Mouse (Mus musculus): Measurements from ENCODE around the gene Zfp692. TPM values are rescaled to one million over a fixed set of nuclear protein-coding genes. Genes with fewer than 3 reads are reported as not detected.
"Not testable (repeated sequence)": the region's sequence is repeated elsewhere in the genome, so short reads cannot be mapped to it uniquely, and the experiment has no call there.

Zfp692 gene
- total RNA-seq, 2 experiments from 2014 or later = 4.1 to 5.0 TPM

- no peak overlapping the region for H3K27ac ChIP-seq
- no peak for DNase-seq
- intact Hi-C loops (cut with DNase I) = loop anchor here (10.0 kb wide), 1 partner anchor 344 kb away; the partner anchor contains the start of gene Olfr323
- no peak for TF ChIP-seq CTCF (IDR thresholded peaks at IDR 0.05)
- no peak overlapping the region for H3K4me3 ChIP-seq
Measured at GRCm38 (mm10) chr11:58290812-58291211, 16.1 kb upstream of the Zfp692 start.

DNA sequence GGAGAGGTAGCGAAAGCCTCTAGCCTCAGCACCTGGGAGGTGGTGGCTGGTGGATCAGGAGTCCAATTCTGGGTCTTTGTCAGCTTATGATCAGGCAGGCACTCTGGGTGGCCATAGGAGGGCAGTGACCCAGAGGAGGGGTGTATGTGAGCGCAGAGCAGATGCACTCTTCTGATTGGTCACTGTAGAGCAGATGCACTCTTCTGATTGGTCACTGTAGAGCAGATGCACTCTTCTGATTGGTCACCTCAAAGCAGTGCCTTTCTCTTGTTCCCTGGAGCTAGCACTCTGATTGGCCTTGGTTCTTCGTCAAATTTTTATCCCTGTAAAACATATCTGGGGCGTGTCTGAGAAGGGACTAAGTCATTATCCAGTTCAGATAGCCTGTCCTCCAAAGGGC is 14.1 kb upstream of the Zfp692 start:
- intact Hi-C loops (cut with DNase I) = loop anchor here (10.0 kb wide), 1 partner anchor 342 kb away; the partner anchor contains the start of gene Olfr323

GRCm38 (mm10) chr11:58297396-58297795 is 9.5 kb upstream of the Zfp692 start:
- intact Hi-C loops (cut with DNase I) = loop anchor here (10.0 kb wide), 1 partner anchor 337 kb away; the partner anchor contains the start of gene Olfr323
- no peak for DNase-seq
- TF ChIP-seq CTCF (IDR thresholded peaks at IDR 0.05) = no peak
- H3K4me3 ChIP-seq = no peak overlapping the region
- H3K27ac ChIP-seq = no peak overlapping the region

More for the DNA sequence above, 14.1 kb upstream of the Zfp692 start:
- TF ChIP-seq CTCF (IDR thresholded peaks at IDR 0.05) = no peak
- Histone ChIP-seq H3K4me3 (no peak overlapping the region), H3K27ac (no peak overlapping the region)
- DNase-seq = no peak

- Histone ChIP-seq H3K4me3 (peak overlapping the region; percentile 87), H3K27ac (peak overlapping the region; percentile 89)
- peak; percentile 63 for DNase-seq
- TF ChIP-seq CTCF (IDR thresholded peaks at IDR 0.05) = peak; percentile 77
- intact Hi-C loops (cut with DNase I) = loop anchor here (5.0 kb wide), 1 partner anchor 74 kb away; no protein-coding TSS in a partner anchor
Measured at GRCm38 (mm10) chr11:58301057-58301456, 5.8 kb upstream of the Zfp692 start.

DNA sequence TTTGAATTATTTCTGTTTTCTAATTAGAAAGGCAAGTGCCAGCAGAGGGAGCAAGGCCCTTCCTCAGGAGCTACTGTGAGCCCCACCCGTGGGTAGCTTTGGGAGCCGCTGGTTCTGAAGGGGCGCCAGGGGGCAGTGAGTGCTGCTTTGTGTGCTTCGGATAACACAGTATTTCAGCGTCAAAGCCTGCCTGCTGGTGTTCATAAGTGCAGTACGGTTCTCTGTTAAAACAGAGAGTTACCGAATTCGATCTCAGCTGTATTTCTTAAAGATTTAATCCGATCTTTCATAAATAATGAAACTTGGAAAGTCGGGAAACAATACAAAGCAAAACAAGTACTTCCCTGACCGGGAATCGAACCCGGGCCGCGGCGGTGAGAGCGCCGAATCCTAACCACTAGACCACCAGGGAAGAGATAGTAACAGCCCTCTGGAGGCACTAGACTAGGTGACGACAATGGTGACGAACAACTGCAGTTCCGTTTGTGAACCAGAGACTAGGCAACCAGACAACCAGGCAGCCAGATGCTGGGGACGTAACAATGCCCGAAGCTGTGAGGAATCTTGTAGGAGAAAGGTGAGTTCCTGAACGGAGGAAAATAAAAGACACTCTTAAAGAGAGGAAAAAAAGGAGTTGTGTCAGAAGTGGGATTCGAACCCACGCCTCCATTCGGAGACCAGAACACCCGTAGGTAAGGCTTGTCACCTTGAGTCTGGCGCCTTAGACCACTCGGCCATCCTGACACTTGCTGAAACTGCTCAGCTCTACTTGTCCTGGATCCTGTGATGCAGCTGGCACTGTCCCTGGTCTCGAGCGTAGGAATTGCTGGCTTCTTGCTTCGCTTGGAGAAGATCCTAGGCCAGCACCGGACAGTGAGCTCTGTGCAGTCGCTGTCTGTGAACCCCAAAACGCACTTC is 4.8 kb upstream of the Zfp692 start:
- intact Hi-C loops (cut with DNase I) = loop anchor here (1.0 to 5.0 kb wide), 3 partner anchors 28 to 131 kb away; partner anchors contain the start of genes Mrpl22, Sh3bp5l and Zfp672

GRCm38 (mm10) chr11:58302774-58303445 is 4.0 kb upstream of the Zfp692 start:
- H3K4me3 ChIP-seq = peak overlapping the region; percentile 87
- no peak for DNase-seq
- intact Hi-C loops (cut with DNase I) = loop anchor here (1.0 to 5.0 kb wide), 3 partner anchors 27 to 132 kb away; partner anchors contain the start of genes Mrpl22, Sh3bp5l and Zfp672
- peak overlapping the region; percentile 89 for H3K27ac ChIP-seq
- TF ChIP-seq CTCF (IDR thresholded peaks at IDR 0.05) = no peak

More for the DNA sequence above, 4.8 kb upstream of the Zfp692 start:
- Histone ChIP-seq H3K4me3 (peak overlapping the region; percentile 87), H3K27ac (peak overlapping the region; percentile 89)
- peak; percentile 93 for DNase-seq
- TF ChIP-seq CTCF (IDR thresholded peaks at IDR 0.05) = peak; percentile 94; the same call in 1 of the 2 replicates

DNA sequence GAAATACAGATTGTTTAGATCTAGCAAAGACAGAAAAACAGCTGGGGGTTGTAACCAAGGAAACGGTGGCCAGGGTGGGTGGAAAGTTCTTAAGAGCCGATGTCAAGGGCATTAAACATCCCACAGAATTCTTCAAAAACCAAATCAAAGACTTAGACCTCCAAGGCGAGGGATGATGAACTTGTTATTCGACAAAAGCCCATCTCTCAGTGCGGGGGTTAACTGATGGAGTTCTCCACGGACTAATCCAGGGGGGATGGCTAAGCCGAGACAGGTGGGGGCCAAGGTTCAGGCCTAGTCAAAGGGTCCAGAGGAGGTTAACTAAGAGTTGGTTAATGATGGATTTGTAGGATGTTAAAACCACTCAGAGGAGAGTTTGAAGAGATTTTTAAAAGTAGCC is 3.3 kb upstream of the Zfp692 start:
- intact Hi-C loops (cut with DNase I) = loop anchor here (2.0 to 5.0 kb wide), 2 partner anchors 76 to 133 kb away; partner anchors contain the start of gene Mrpl22
- no peak for DNase-seq
- TF ChIP-seq CTCF (IDR thresholded peaks at IDR 0.05) = no peak
- peak overlapping the region; percentile 89; the same call in 1 of the 2 replicates for H3K27ac ChIP-seq
- peak overlapping the region; percentile 87 for H3K4me3 ChIP-seq

- H3K27ac ChIP-seq; DNase-seq; intact Hi-C loops (cut with DNase I); H3K4me3 ChIP-seq: not testable (repeated sequence)
Measured at GRCm38 (mm10) chr11:58305299-58305698, 1.6 kb upstream of the Zfp692 start.

DNA sequence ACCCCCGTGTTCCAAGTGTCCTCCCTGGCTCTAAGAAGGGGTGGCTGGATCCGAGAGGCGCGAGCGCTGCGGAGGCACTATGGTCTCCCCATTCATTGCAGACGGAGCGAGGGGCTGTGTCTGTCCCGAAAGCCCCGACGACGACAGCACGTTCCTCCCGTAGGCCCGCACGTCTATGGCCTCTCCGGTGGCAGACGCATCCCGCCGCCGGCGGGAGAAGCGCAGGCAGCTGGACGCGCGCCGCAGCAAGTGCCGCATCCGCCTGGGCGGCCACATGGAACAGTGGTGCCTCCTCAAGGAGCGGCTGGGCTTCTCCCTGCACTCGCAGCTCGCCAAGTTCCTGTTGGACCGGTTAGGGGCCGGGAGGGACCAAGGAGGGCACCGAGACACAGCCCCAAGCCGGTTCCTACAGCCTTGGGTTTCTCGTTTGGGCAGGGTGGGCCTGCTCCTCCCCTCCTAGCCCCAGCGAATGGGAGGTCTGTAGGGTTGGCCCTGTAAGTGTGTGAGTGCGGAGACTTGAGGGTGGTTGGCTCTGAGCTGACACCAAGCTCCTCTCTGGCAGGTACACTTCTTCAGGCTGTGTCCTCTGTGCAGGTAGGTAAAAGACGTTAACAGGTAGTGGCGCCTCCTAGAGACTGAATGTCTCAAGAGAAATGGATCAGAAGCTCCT is 677 bp downstream of the Zfp692 start:
- intact Hi-C loops (cut with DNase I) = loop anchor here (2.0 kb wide), 1 partner anchor 299 kb away; the partner anchor contains the start of gene Larp1
- peak; percentile 71 for DNase-seq
- peak overlapping the region; percentile 82 for H3K27ac ChIP-seq
- peak; percentile 16; the same call in 1 of the 2 replicates for TF ChIP-seq CTCF (IDR thresholded peaks at IDR 0.05)
- peak overlapping the region; percentile 80 for H3K4me3 ChIP-seq

- H3K27ac ChIP-seq = no peak overlapping the region
- H3K4me3 ChIP-seq = no peak overlapping the region
- TF ChIP-seq CTCF (IDR thresholded peaks at IDR 0.05) = no peak
- no peak for DNase-seq
- intact Hi-C loops (cut with DNase I) = no loop called here
Measured at GRCm38 (mm10) chr11:58308661-58309060, 1.8 kb downstream of the Zfp692 start.

GRCm38 (mm10) chr11:58314069-58314468 is 7.2 kb downstream of the Zfp692 start:
- intact Hi-C loops (cut with DNase I) = no loop called here
- TF ChIP-seq CTCF (IDR thresholded peaks at IDR 0.05) = no peak
- Histone ChIP-seq H3K27ac (no peak overlapping the region), H3K4me3 (no peak overlapping the region)
- no peak for DNase-seq

Measured in gastrocnemius, adult 2 months (tissue).